Mouse (Mus musculus) left cerebral cortex, postnatal 4 days (tissue): ENCODE results near the gene Sgca. TPM values are rescaled to one million over a fixed set of nuclear protein-coding genes. Genes with fewer than 3 reads are reported as not detected.
A peak's percentile ranks its signal among the peaks of the same experiment; 100 is the strongest.

ENCODE experiments used
- DNase-seq: peaks from one replicate; pipeline ENCODE4 v3.0.0-alpha.2; 2022
- intact Hi-C: fragments of 180-260 bp; cut with DNase I; formaldehyde crosslinking; loops from one replicate; pipeline ENCODE4 v1.15.1; 2025
- total RNA-seq, 2 experiments: library from RNA; stranded (reverse); gene quantifications; 2 replicates each; pipeline ENCODE4 v1.2.3; 2021

Sgca gene
- total RNA-seq, 2 experiments from 2014 or later: not detected

- intact Hi-C loops: no loop called here
- DNase-seq: no peak
These were observed 18.4 kb downstream of the Sgca start for GRCm38 (mm10) chr11:94957693-94958064.

- intact Hi-C loops: no loop called here
- DNase-seq: no peak
These were observed 21.0 kb downstream of the Sgca start for GRCm38 (mm10) chr11:94955103-94955502.

GRCm38 (mm10) chr11:94952169-94952568, 24.0 kb downstream of the Sgca start:
- intact Hi-C loops: no loop called here
- DNase-seq: no peak

GRCm38 (mm10) chr11:94945236-94945635, 30.9 kb downstream of the Sgca start:
- intact Hi-C loops: no loop called here
- no peak for DNase-seq

- intact Hi-C loops: no loop called here
These were observed 31.8 kb downstream of the Sgca start for GRCm38 (mm10) chr11:94944295-94944694.

GRCm38 (mm10) chr11:94943054-94943453, 33.1 kb downstream of the Sgca start:
- intact Hi-C loops: no loop called here
- no peak for DNase-seq

More at GRCm38 (mm10) chr11:94944295-94944694, 31.8 kb downstream of the Sgca start:
- DNase-seq: no peak

GRCm38 (mm10) chr11:94942282-94943023, 33.7 kb downstream of the Sgca start:
- intact Hi-C loops: no loop called here
- DNase-seq: peak; percentile 40

- intact Hi-C loops: no loop called here
These were observed 34.4 kb downstream of the Sgca start for GRCm38 (mm10) chr11:94941776-94942175.

GRCm38 (mm10) chr11:94941121-94941520, 35.0 kb downstream of the Sgca start:
- DNase-seq: no peak
- intact Hi-C loops: no loop called here

More at GRCm38 (mm10) chr11:94941776-94942175, 34.4 kb downstream of the Sgca start:
- DNase-seq: no peak

- peak; percentile 77 for DNase-seq
- intact Hi-C loops: loop anchor here (5.0 kb wide), 2 partner anchors 33 to 207 kb away; no protein-coding TSS in a partner anchor
These were observed 36.8 kb downstream of the Sgca start for GRCm38 (mm10) chr11:94939280-94939679.

- no peak for DNase-seq
- intact Hi-C loops: loop anchor here (5.0 kb wide), 2 partner anchors 34 to 206 kb away; no protein-coding TSS in a partner anchor
These were observed 37.8 kb downstream of the Sgca start for GRCm38 (mm10) chr11:94938296-94938695.

- intact Hi-C loops: loop anchor here (2.0 to 5.0 kb wide), 3 partner anchors 35 to 205 kb away; no protein-coding TSS in a partner anchor
- DNase-seq: no peak
These were observed 38.3 kb downstream of the Sgca start for GRCm38 (mm10) chr11:94937787-94938186.

- intact Hi-C loops: loop anchor here (2.0 to 5.0 kb wide), 3 partner anchors 35 to 205 kb away; no protein-coding TSS in a partner anchor
- DNase-seq: no peak
These were observed 38.8 kb downstream of the Sgca start for GRCm38 (mm10) chr11:94937335-94937781.

- DNase-seq: peak; percentile 91
- intact Hi-C loops: loop anchor here (2.0 to 5.0 kb wide), 3 partner anchors 35 to 205 kb away; no protein-coding TSS in a partner anchor
These were observed 39.3 kb downstream of the Sgca start for GRCm38 (mm10) chr11:94936851-94937295.

- intact Hi-C loops: loop anchor here (2.0 to 5.0 kb wide), 3 partner anchors 36 to 204 kb away; no protein-coding TSS in a partner anchor
- peak; percentile 22 for DNase-seq
These were observed 40.1 kb downstream of the Sgca start, which contains the start of gene Col1a1 for GRCm38 (mm10) chr11:94936045-94936444. TSS of gene Col1a1 (plus strand) at chr11:94936224.

- DNase-seq: no peak
- intact Hi-C loops: no loop called here
These were observed 41.6 kb downstream of the Sgca start for GRCm38 (mm10) chr11:94934526-94934925.

- intact Hi-C loops: no loop called here
- no peak for DNase-seq
These were observed 42.5 kb downstream of the Sgca start for GRCm38 (mm10) chr11:94933584-94933983.

GRCm38 (mm10) chr11:94930151-94930550, 46.0 kb downstream of the Sgca start:
- no peak for DNase-seq
- intact Hi-C loops: no loop called here

GRCm38 (mm10) chr11:94929599-94929998, 46.5 kb downstream of the Sgca start:
- no peak for DNase-seq
- intact Hi-C loops: no loop called here

GRCm38 (mm10) chr11:94928820-94929219, 47.3 kb downstream of the Sgca start:
- intact Hi-C loops: no loop called here

GRCm38 (mm10) chr11:94927771-94928291, 48.3 kb downstream of the Sgca start:
- intact Hi-C loops: no loop called here
- DNase-seq: no peak

More at GRCm38 (mm10) chr11:94928820-94929219, 47.3 kb downstream of the Sgca start:
- DNase-seq: peak; percentile 94

- DNase-seq: no peak
- intact Hi-C loops: no loop called here
These were observed 49.7 kb downstream of the Sgca start for GRCm38 (mm10) chr11:94926431-94926830.
